Mouse (Mus musculus) bone marrow, adult 2 months (tissue): ENCODE measurements at regions not wholly inside any gene's neighbourhood (a gene's known extent, or its start where the extent isn't known, plus 50 kb on each side); places are given as distances from the start of the nearest gene placed in this dataset.

Source experiments
- CTCF ChIP-seq: fragments of 200-500 bp; IDR thresholded peaks from 2 replicates; pipeline ENCODE4 v1.5.1; 2011; ENCODE audit warnings: low read length, control low read depth; ENCODE audit not compliant: control insufficient read depth, insufficient read depth
- POLR2A ChIP-seq: fragments of 200-500 bp; IDR thresholded peaks from 2 replicates; pipeline ENCODE4 v1.6.1; 2011; ENCODE audit warnings: low read depth, mild to moderate bottlenecking, control low read depth, low read length, borderline replicate concordance; ENCODE audit not compliant: control insufficient read depth

GRCm38 (mm10) chr10:19434661-19435060 is 78.3 kb downstream of the Olig3 start:
- TF ChIP-seq CTCF (no peak), POLR2A (no peak)
